Mouse (Mus musculus) macrophage (primary cell): ENCODE data around the gene Rnaseh2a. TPM values are rescaled to one million over a fixed set of nuclear protein-coding genes. Genes with fewer than 3 reads are reported as not detected.

ENCODE experiments used
- H3K27ac ChIP-seq: fragments of 350-480 bp; formaldehyde crosslinking; 2 replicates; pipeline ENCODE4 v1.9.0; 2021
- H3K36me3 ChIP-seq: fragments of 350-480 bp; formaldehyde crosslinking; 2 replicates; pipeline ENCODE4 v1.9.0; 2021; ENCODE audit errors: inconsistent target
- H3K4me3 ChIP-seq: fragments of 350-480 bp; formaldehyde crosslinking; 2 replicates; pipeline ENCODE4 v1.9.0; 2021; ENCODE audit errors: inconsistent target
- H3K79me2 ChIP-seq: fragments of 350-480 bp; formaldehyde crosslinking; 2 replicates; pipeline ENCODE4 v1.9.0; 2021; ENCODE audit errors: inconsistent target
- WGBS: methylation state at CpG from one replicate; pipeline ENCODE4 v1.1.7; 2026; ENCODE audit warnings: inconsistent platforms; ENCODE audit not compliant: missing documents; 5-methylcytosine and 5-hydroxymethylcytosine counted together
- polyA plus RNA-seq: library from polyadenylated mRNA; stranded (reverse); fragments of 250-400 nt; gene quantifications from 3 replicates; pipeline ENCODE4 v1.2.4, GENCODE M21; 2018; ENCODE audit warnings: inconsistent platforms

The Rnaseh2a gene
- polyA plus RNA-seq, 1 experiment from 2014 or later, result 15.9 TPM

- H3K27ac ChIP-seq, result peak overlapping the region; percentile 86
- H3K79me2 ChIP-seq, result peaks cover 18% of the 10 kb centered on the region
- H3K4me3 ChIP-seq, result peak overlapping the region; percentile 78
- peaks cover 9% of the 10 kb centered on the region; the same call in 1 of the 2 replicates for H3K36me3 ChIP-seq
- WGBS, result under 1% methylated on average over 54 of the region's 70 CpGs
Observed at GRCm38 (mm10) chr8:84977435-84978247, 8.1 kb upstream of the Rnaseh2a start.

GRCm38 (mm10) chr8:84976763-84977434 lies 7.3 kb upstream of the Rnaseh2a start:
- Histone ChIP-seq H3K36me3 (peaks cover 16% of the 10 kb centered on the region), H3K79me2 (peaks cover 18% of the 10 kb centered on the region), H3K27ac (peak overlapping the region; percentile 86), H3K4me3 (peak overlapping the region; percentile 78)
- 0% methylated on average over 19 of the region's 25 CpGs for WGBS

GRCm38 (mm10) chr8:84976031-84976762 lies 6.6 kb upstream of the Rnaseh2a start:
- Histone ChIP-seq H3K27ac (peak overlapping the region; percentile 86), H3K36me3 (peaks cover 23% of the 10 kb centered on the region), H3K4me3 (peak overlapping the region; percentile 78), H3K79me2 (peaks cover 18% of the 10 kb centered on the region)
- WGBS, result 1% methylated on average over 40 of the region's 61 CpGs

DNA sequence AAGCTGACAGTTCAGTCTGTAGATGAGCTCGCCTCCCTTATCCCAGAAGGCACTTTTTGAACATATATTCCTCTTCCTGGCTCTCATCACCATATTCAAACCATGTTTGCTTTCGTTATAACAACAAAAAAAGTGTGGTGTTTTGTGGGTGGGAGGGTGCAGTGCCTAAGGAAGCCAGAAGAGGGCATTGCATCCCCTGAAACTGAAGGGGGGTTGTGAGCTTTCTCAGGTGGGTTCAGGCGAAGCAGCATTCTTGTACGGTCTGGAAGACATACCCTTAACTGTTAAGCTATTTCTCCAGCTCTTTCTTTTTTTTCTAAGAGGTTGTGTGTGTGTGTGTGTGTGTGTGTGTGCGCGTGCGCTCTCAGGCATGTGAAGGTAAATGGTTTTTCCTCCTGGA lies 5.9 kb upstream of the Rnaseh2a start:
- H3K27ac ChIP-seq, result peak overlapping the region; percentile 40; the same call in 1 of the 2 replicates
- H3K36me3 ChIP-seq, result peaks cover 26% of the 10 kb centered on the region
- H3K79me2 ChIP-seq, result peaks cover 24% of the 10 kb centered on the region
- WGBS, result 35% methylated on average over 7 of the region's 7 CpGs
- H3K4me3 ChIP-seq, result no peak overlapping the region

DNA sequence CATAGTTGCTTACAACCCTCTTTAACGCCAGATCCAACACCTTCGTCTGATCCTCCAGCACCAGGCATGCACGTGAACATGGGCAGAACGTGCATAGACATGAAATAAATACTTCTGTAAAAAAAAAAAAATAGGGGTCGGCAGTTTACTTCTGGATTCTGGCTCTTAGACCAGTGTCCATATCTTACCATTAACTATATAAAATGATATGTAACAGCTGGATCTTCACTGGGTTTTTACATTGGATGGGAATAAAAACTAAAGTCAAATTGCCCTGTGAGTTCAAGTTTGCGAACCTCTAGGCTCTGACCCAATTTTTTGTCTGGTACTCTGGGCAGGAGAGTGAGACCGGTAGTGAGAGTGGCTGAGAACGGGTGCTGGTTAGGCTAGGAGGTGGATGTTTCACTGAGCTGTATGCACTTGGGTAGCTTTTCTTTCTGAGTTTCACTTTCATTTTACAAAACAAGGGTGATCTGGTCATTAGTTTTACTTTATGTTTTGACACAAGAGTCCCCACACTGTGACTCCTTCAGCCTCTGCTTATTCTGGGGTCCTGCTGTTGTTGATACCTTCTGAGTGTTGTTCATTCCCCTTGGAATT lies 5.1 kb upstream of the Rnaseh2a start:
- WGBS, result 65% methylated on average over 8 of the region's 8 CpGs
- Histone ChIP-seq H3K36me3 (peaks cover 26% of the 10 kb centered on the region), H3K79me2 (peaks cover 31% of the 10 kb centered on the region), H3K4me3 (no peak overlapping the region; the same call in 1 of the 2 replicates), H3K27ac (peak overlapping the region; percentile 28; the same call in 1 of the 2 replicates)

GRCm38 (mm10) chr8:84973803-84974542 lies 4.4 kb upstream of the Rnaseh2a start:
- Histone ChIP-seq H3K4me3 (no peak overlapping the region), H3K27ac (no peak overlapping the region), H3K79me2 (peaks cover 31% of the 10 kb centered on the region), H3K36me3 (peaks cover 26% of the 10 kb centered on the region)
- WGBS, result 72% methylated on average over 4 of the region's 4 CpGs

DNA sequence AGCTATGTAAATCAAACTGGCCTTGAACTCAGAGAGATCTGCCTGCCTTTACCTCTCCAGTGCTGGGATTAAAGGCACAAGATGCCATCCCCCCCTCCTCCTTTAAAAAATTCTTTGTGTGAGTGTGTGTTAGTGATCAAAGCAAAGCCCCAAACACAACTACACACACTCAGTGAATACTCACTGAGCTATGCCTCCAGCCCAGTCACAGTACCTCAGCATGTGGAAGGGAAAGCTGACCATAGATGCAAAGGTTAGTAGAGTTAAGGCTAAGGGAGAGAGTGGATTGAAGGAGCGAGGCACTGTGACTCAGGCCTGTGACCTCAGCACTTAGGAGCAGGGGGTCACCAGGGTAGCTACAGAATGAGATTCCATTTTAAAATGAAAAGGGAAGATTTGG lies 3.5 kb upstream of the Rnaseh2a start:
- no peak overlapping the region for H3K27ac ChIP-seq
- 93% methylated on average over 1 of the region's 1 CpGs for WGBS
- H3K79me2 ChIP-seq, result peaks cover 29% of the 10 kb centered on the region
- no peak overlapping the region for H3K4me3 ChIP-seq
- H3K36me3 ChIP-seq, result peaks cover 26% of the 10 kb centered on the region

DNA sequence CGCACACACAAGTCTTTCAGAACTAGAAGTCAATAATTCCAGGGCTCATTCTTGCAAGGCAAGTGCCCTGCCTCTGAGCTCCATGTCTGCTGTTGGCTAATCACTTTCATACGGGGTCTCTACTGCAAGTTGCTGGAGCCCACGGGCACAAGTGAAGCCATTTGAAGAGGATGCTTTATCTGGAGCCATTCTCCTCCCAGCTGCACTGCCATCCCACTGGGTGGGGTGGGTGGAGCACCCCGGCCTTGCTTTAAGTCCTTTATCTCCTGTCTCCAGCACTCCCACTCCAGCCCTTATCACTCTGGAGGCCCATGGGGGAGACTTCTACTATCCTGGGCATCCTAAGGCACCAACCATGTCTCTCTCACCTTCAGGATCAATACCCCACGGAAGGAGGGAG lies 1.3 kb upstream of the Rnaseh2a start:
- H3K36me3 ChIP-seq, result peaks cover 26% of the 10 kb centered on the region
- WGBS, result 98% methylated on average over 5 of the region's 5 CpGs
- H3K27ac ChIP-seq, result no peak overlapping the region
- H3K79me2 ChIP-seq, result peaks cover 13% of the 10 kb centered on the region
- no peak overlapping the region for H3K4me3 ChIP-seq

- Histone ChIP-seq H3K79me2 (peaks cover 13% of the 10 kb centered on the region), H3K27ac (peak overlapping the region; percentile 88), H3K4me3 (peak overlapping the region; percentile 79), H3K36me3 (peaks cover 26% of the 10 kb centered on the region)
- WGBS, result 24% methylated on average over 20 of the region's 21 CpGs
Observed at GRCm38 (mm10) chr8:84970135-84970790, 696 bp upstream of the Rnaseh2a start.

- WGBS, result 8% methylated on average over 2 of the region's 2 CpGs
- peaks cover 13% of the 10 kb centered on the region for H3K79me2 ChIP-seq
- peak overlapping the region; percentile 79 for H3K4me3 ChIP-seq
- H3K36me3 ChIP-seq, result peaks cover 26% of the 10 kb centered on the region
- peak overlapping the region; percentile 88 for H3K27ac ChIP-seq
Observed at GRCm38 (mm10) chr8:84968650-84969049, 917 bp downstream of the Rnaseh2a start.

GRCm38 (mm10) chr8:84967532-84968304 lies 1.8 kb downstream of the Rnaseh2a start:
- H3K4me3 ChIP-seq, result no peak overlapping the region
- H3K36me3 ChIP-seq, result peaks cover 18% of the 10 kb centered on the region
- peak overlapping the region; percentile 88 for H3K27ac ChIP-seq
- WGBS, result 93% methylated on average over 13 of the region's 13 CpGs
- H3K79me2 ChIP-seq, result peaks cover 13% of the 10 kb centered on the region

- Histone ChIP-seq H3K36me3 (peaks cover 7% of the 10 kb centered on the region), H3K79me2 (peaks cover 13% of the 10 kb centered on the region), H3K27ac (no peak overlapping the region), H3K4me3 (no peak overlapping the region)
- WGBS, result 61% methylated on average over 3 of the region's 3 CpGs
Observed at GRCm38 (mm10) chr8:84966603-84967002, 3.0 kb downstream of the Rnaseh2a start.
